Mouse (Mus musculus) right cerebral cortex, postnatal 25 days (tissue): ENCODE measurements around the gene Tsen54.

Experiments used
- DNase-seq: peaks from one replicate; pipeline ENCODE4 v3.0.0; 2022

The Tsen54 gene

GRCm38 (mm10) chr11:115872437-115872836, 57.9 kb downstream of the Tsen54 start:
- DNase-seq = no peak
